Mouse (Mus musculus): ENCODE data around the gene A530016L24Rik.

DNA sequence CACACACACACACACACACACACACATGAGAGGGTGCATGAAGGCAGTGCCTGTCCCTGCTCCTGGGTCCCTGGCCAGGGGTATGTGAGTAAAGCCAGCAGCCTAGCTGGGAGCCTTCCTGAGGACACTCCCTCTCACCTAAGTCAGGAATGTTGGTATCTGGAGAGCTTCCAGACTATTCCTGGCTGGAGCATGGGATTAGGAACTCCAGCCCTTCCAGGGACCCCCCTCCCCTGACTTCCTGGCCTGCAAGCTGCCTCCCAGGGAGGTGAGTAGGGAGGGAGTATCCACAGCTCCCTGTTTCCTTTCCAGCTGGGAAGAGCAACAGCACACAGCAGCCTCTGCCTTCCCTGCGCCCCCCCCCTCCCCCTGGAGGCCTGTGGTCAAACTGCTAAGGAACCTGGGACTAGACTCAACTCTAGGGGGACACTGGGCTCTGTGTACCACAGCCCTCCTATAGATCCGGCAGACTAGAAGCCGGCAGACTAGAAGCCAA, 1.2 kb downstream of the A530016L24Rik start:
- TF ChIP-seq TAL1 (conservative IDR thresholded peaks at IDR 0.05; ENCODE audit: low read depth, low read length) (no peak), GATA1 (IDR thresholded peaks at IDR 0.05; ENCODE audit: borderline replicate concordance, low read length) (no peak), CTCF (IDR thresholded peaks at IDR 0.05; ENCODE audit: low read depth, low read length) (no peak), POLR2AphosphoS5 (IDR thresholded peaks at IDR 0.05; ENCODE audit: insufficient replicate concordance, low read depth, low read length) (no peak), GATA2 (IDR thresholded peaks at IDR 0.05; ENCODE audit: borderline replicate concordance, low read depth, low read length) (no peak)

Data from G1E (cell line).